ENCODE assay signal across 25 mouse cellular contexts in genomic region chr17:34340619-34341402, GRCm38 (mm10). TPM values are rescaled to one million over a fixed set of nuclear protein-coding genes. Genes with fewer than 3 reads are reported as not detected.
DNase-seq lines count a peak whose midpoint lies in the region; ATAC-seq and TF ChIP-seq lines count a peak whose summit lies in the region.
"Had no signal": no experiment of that assay in that cellular context is flagged by ENCODE, and none has a peak within 500 bp of the region (broad histone marks: within the 10 kb centered on the region; RNA-seq: fewer than 3 reads in every experiment).

No protein-coding gene starts in this region.

- ATAC-seq in hindbrain, postnatal 0 days: no peak
- ATAC-seq: activated CD4-positive, CD25-positive, alpha-beta regulatory T cell, adult 4 months had no signal

- H3K79me2 ChIP-seq in heart, adult 2 months (replicated peaks; ENCODE audit: control insufficient read depth, insufficient read depth, low read length): no peaks in the 10 kb centered on the region

- intact Hi-C loops in heart, adult 2 months (cut with DNase I): loop anchor here (10.0 kb wide), 1 partner anchor 246 kb away; the partner anchor contains the start of gene H2-Oa

- H3K9ac ChIP-seq in heart, adult 2 months (ENCODE audit: low read depth, low read length): no peak overlapping the region
- no peak overlapping the region for H3K9ac ChIP-seq in hindbrain, postnatal 0 days (replicated peaks; ENCODE audit: low read length)
- H3K9ac ChIP-seq: heart, embryonic 13.5 days; liver, embryonic 13.5 days had no signal

- H3K9me3 ChIP-seq in hindbrain, postnatal 0 days (ENCODE audit: low read length): no peaks in the 10 kb centered on the region
- H3K9me3 ChIP-seq: forebrain, embryonic 10.5 days; heart, embryonic 13.5 days; limb, embryonic 10.5 days; liver, embryonic 13.5 days had no signal

- no peak for TF ChIP-seq EP300 in heart, adult 2 months (IDR thresholded peaks at IDR 0.05; ENCODE audit: insufficient read depth, low read depth, low read length)

- no peak for TF ChIP-seq POLR2A in heart, adult 2 months (IDR thresholded peaks at IDR 0.05; ENCODE audit: insufficient read depth, low read depth, low read length)
- no peak for TF ChIP-seq POLR2A in lung, adult 2 months (IDR thresholded peaks at IDR 0.05; ENCODE audit: borderline replicate concordance, extremely low read depth, low read depth, low read length)

- no peak overlapping the region for H3K4me2 ChIP-seq in hindbrain, postnatal 0 days (ENCODE audit: low read depth, low read length)
- H3K4me2 ChIP-seq: heart, embryonic 13.5 days; liver, embryonic 13.5 days had no signal

- no peaks in the 10 kb centered on the region for H3K36me3 ChIP-seq in heart, adult 2 months (ENCODE audit: control insufficient read depth, insufficient read depth, low read length)
- H3K36me3 ChIP-seq in splenic B cell, adult 2 months (ENCODE audit: control insufficient read depth, insufficient read depth, low read length, poor library complexity, severe bottlenecking): peaks cover 3% of the 10 kb centered on the region; the same call in 1 of the 2 replicates
- H3K36me3 ChIP-seq in hindbrain, postnatal 0 days (ENCODE audit: insufficient read depth, low read length): no peaks in the 10 kb centered on the region
- H3K36me3 ChIP-seq: forebrain, embryonic 10.5 days; heart, embryonic 13.5 days; limb, embryonic 10.5 days; liver, embryonic 13.5 days had no signal

- no peak overlapping the region for H3K4me3 ChIP-seq in heart, adult 2 months
- H3K4me3 ChIP-seq in lung, adult 2 months (replicated peaks; ENCODE audit: extremely low read depth, low read depth, low read length): no peak overlapping the region
- H3K4me3 ChIP-seq in hindbrain, postnatal 0 days (ENCODE audit: low read length): no peak overlapping the region
- H3K4me3 ChIP-seq: forebrain, embryonic 10.5 days; heart, embryonic 13.5 days; limb, embryonic 10.5 days; liver, embryonic 13.5 days had no signal

- TF ChIP-seq CTCF in heart, adult 2 months (IDR thresholded peaks at IDR 0.05): no peak
- TF ChIP-seq CTCF in lung, adult 2 months (IDR thresholded peaks at IDR 0.05; ENCODE audit: insufficient read depth, low read length): no peak
- no peak for TF ChIP-seq CTCF in hindbrain, postnatal 0 days (IDR thresholded peaks at IDR 0.05; ENCODE audit: low read depth)

- 45% methylated on average over 3 of the region's 3 CpGs for WGBS in heart, adult 2 months
- WGBS in lung, adult 2 months: 54% methylated on average over 3 of the region's 3 CpGs
- 36% methylated on average over 3 of the region's 3 CpGs for WGBS in hindbrain, postnatal 0 days

- H3K27ac ChIP-seq in heart, adult 2 months: no peak overlapping the region
- H3K27ac ChIP-seq in hindbrain, postnatal 0 days: no peak overlapping the region
- H3K27ac ChIP-seq: forebrain, embryonic 10.5 days; heart, embryonic 13.5 days; limb, embryonic 10.5 days; liver, embryonic 13.5 days had no signal

- H3K27me3 ChIP-seq in heart, adult 2 months (ENCODE audit: control insufficient read depth, insufficient read depth, low read length): no peaks in the 10 kb centered on the region
- no peaks in the 10 kb centered on the region for H3K27me3 ChIP-seq in splenic B cell, adult 2 months (ENCODE audit: control insufficient read depth, insufficient read depth, low read length, poor library complexity, severe bottlenecking)
- H3K27me3 ChIP-seq in hindbrain, postnatal 0 days (ENCODE audit: insufficient read depth, low read length): no peaks in the 10 kb centered on the region
- H3K27me3 ChIP-seq: liver, embryonic 13.5 days had no signal

- no peaks in the 10 kb centered on the region; the same call in 1 of the 2 replicates for H3K4me1 ChIP-seq in heart, adult 2 months (ENCODE audit: control insufficient read depth, insufficient read depth, low read length)
- H3K4me1 ChIP-seq in lung, adult 2 months (ENCODE audit: control insufficient read depth, insufficient read depth, low read length): no peaks in the 10 kb centered on the region
- no peaks in the 10 kb centered on the region for H3K4me1 ChIP-seq in hindbrain, postnatal 0 days (ENCODE audit: insufficient read depth, low read length)
- H3K4me1 ChIP-seq: forebrain, embryonic 10.5 days; heart, embryonic 13.5 days; limb, embryonic 10.5 days; liver, embryonic 13.5 days had no signal

- DNase-seq in heart, adult 11 months: peak; percentile 93
- no peak for DNase-seq in heart, adult 2 months
- peak; percentile 43 for DNase-seq in lung, postnatal 25 days (ENCODE audit: low spot score)
- no peak for DNase-seq in lung, adult 2 months
- peak; percentile 25 for DNase-seq in c-Kit-positive CD71-negative TER-119-negative erythroid progenitor cells, embryonic 14.5 days (ENCODE audit: low read depth)
- DNase-seq in splenic B cell, adult 2 months (ENCODE audit: low read depth, low spot score): peak; percentile 56
- no peak for DNase-seq in Muller cell, postnatal 12 days (ENCODE audit: inconsistent ontology term)
- DNase-seq in hindbrain, postnatal 0 days (ENCODE audit: low spot score): no peak
- DNase-seq: cerebellum, adult 11 months; cerebellum, postnatal 25 days; gastrocnemius, postnatal 14 days; heart, postnatal 4 days; liver, embryonic 13.5 days; right cerebral cortex, adult 18-20 months had no signal

RNA-seq across cellular contexts. Expression of gene Btnl2, which starts 13.8 kb away (rescaled TPM):
- total RNA-seq in heart, adult 2 months (2021): under 1 TPM; 0.41 to 0.44 TPM
- polyA plus RNA-seq in heart, adult 2 months (2012; rRNA removed): 0.26 and 0.31 TPM in 2 replicates
- 0.37 and 0.78 TPM in 2 replicates for polyA plus RNA-seq in lung, adult 2 months (2012; rRNA removed)
- not detected in 2 replicates for total RNA-seq in hindbrain, postnatal 0 days (2014; rRNA removed)
- 0.08 TPM in 1 of 2 replicates, not detected in the other for polyA plus RNA-seq in hindbrain, postnatal 0 days (2015; fragmentation: Nextera tagmentation; extraction: Ambion mirVana)
- total RNA-seq: megakaryocyte-erythroid progenitor cell, adult 5-6 weeks had no signal
- polyA plus RNA-seq: C2C12; embryonic facial prominence, embryonic 14.5 days; forebrain, embryonic 10.5 days; frontal cortex, adult 2 months; heart, embryonic 13.5 days; kidney, embryonic 16.5 days; limb, embryonic 10.5 days had no signal

RNA-seq across cellular contexts. Expression of gene H2-Eb2, which starts 15.3 kb away (rescaled TPM):
- not detected for total RNA-seq in heart, adult 2 months (2021)
- 0.09 and 0.33 TPM in 2 replicates for polyA plus RNA-seq in heart, adult 2 months (2012; rRNA removed)
- polyA plus RNA-seq in lung, adult 2 months (2012; rRNA removed): 0.63 and 1.2 TPM in 2 replicates
- total RNA-seq in hindbrain, postnatal 0 days (2014; rRNA removed): 0.05 and 0.07 TPM in 2 replicates
- 0.10 and 0.20 TPM in 2 replicates for polyA plus RNA-seq in hindbrain, postnatal 0 days (2015; fragmentation: Nextera tagmentation; extraction: Ambion mirVana)
- total RNA-seq: gastrocnemius, postnatal 14 days; heart, postnatal 4 days; layer of hippocampus, postnatal 25 days had no signal
- polyA plus RNA-seq: C2C12; embryonic facial prominence, embryonic 14.5 days; forebrain, embryonic 10.5 days; frontal cortex, adult 2 months; heart, embryonic 13.5 days; limb, embryonic 10.5 days; liver, embryonic 13.5 days had no signal

RNA-seq across cellular contexts. Expression of gene H2-Eb1, which starts 35.1 kb away (rescaled TPM):
- 10 to 100 TPM; 28.9 to 36.5 TPM for total RNA-seq in heart, adult 2 months (2021)
- polyA plus RNA-seq in heart, adult 2 months (2012; rRNA removed): 49.5 and 74.4 TPM in 2 replicates
- polyA plus RNA-seq in lung, adult 2 months (2012; rRNA removed): 256 and 285 TPM in 2 replicates
- total RNA-seq in hindbrain, postnatal 0 days (2014; rRNA removed): 0.52 and 0.93 TPM in 2 replicates
- polyA plus RNA-seq in hindbrain, postnatal 0 days (2015; fragmentation: Nextera tagmentation; extraction: Ambion mirVana): 4.1 and 5.3 TPM in 2 replicates
- polyA plus RNA-seq: C2C12 had no signal

RNA-seq across cellular contexts. Expression of gene Btnl1, which starts 36.1 kb away (rescaled TPM):
- total RNA-seq in heart, adult 2 months (2021): not detected
- not detected in 2 replicates for polyA plus RNA-seq in heart, adult 2 months (2012; rRNA removed)
- polyA plus RNA-seq in lung, adult 2 months (2012; rRNA removed): 0.06 and 0.07 TPM in 2 replicates
- total RNA-seq in hindbrain, postnatal 0 days (2014; rRNA removed): not detected in 2 replicates
- not detected in 2 replicates for polyA plus RNA-seq in hindbrain, postnatal 0 days (2015; fragmentation: Nextera tagmentation; extraction: Ambion mirVana)
- total RNA-seq: gastrocnemius, postnatal 14 days; heart, postnatal 4 days; layer of hippocampus, postnatal 25 days; megakaryocyte-erythroid progenitor cell, adult 5-6 weeks had no signal
- polyA plus RNA-seq: activated CD4-positive, CD25-positive, alpha-beta regulatory T cell, adult 4 months; C2C12; embryonic facial prominence, embryonic 14.5 days; forebrain, embryonic 10.5 days; frontal cortex, adult 2 months; heart, embryonic 13.5 days; kidney, embryonic 16.5 days; limb, embryonic 10.5 days; liver, embryonic 13.5 days; urinary bladder, adult 2 months had no signal

RNA-seq across cellular contexts. Expression of gene H2-Aa, which starts 53.2 kb away (rescaled TPM):
- total RNA-seq in heart, adult 2 months (2021): 10 to 100 TPM; 26.8 to 38.4 TPM
- 99.0 and 141 TPM in 2 replicates for polyA plus RNA-seq in heart, adult 2 months (2012; rRNA removed)
- 544 and 571 TPM in 2 replicates for polyA plus RNA-seq in lung, adult 2 months (2012; rRNA removed)
- total RNA-seq in hindbrain, postnatal 0 days (2014; rRNA removed): 1.0 and 1.3 TPM in 2 replicates
- polyA plus RNA-seq in hindbrain, postnatal 0 days (2015; fragmentation: Nextera tagmentation; extraction: Ambion mirVana): 0.95 and 1.4 TPM in 2 replicates
- polyA plus RNA-seq: C2C12; limb, embryonic 10.5 days had no signal

Comparison
In these comparisons a context has a peak if more than half of its experiments do, and no peak if none do; other contexts are left out.
1. DNase-seq: peak in heart, adult 11 months (single experiment), lung, postnatal 25 days (single experiment), c-Kit-positive CD71-negative TER-119-negative erythroid progenitor cells, embryonic 14.5 days (single experiment) and splenic B cell, adult 2 months (single experiment); none in heart, adult 2 months (0 of 2), lung, adult 2 months (single experiment), Muller cell, postnatal 12 days (single experiment) and hindbrain, postnatal 0 days (single experiment).